Mouse (Mus musculus): ENCODE results near the gene Rassf6.

The Rassf6 gene

GRCm38 (mm10) chr5:90640286-90641217, at the start of gene Rassf6:
TSS of gene Rassf6 (minus strand) at chr5:90640657.
- DNase-seq (ENCODE audit: low spot score in 2 of 2) = no peak

GRCm38 (mm10) chr5:90689426-90690128, 49.1 kb upstream of the Rassf6 start:
- no peak for DNase-seq (ENCODE audit: low spot score in 2 of 2)

DNA sequence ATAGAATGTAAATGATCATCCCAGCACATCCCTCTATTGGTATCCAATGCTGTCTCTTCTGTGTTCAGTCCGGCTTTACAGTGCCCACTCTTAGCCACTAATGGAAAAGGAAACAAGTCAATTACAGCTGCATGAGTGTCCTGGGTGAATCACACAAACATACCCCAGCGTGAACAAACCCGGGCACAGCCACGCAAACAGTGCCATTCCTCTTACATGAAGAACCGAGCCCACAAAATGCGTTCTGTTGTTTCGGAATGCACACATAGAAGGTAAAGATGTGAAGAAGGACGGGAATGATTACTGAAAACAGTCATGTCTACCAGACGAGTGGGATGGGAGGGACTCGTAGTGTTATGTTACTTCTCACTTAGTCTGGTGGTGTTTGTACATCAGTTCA, 47.5 kb upstream of the Rassf6 start:
- DNase-seq (ENCODE audit: low spot score in 2 of 2) = no peak

- no peak for DNase-seq (ENCODE audit: low spot score in 2 of 2)
Measured at GRCm38 (mm10) chr5:90684994-90685393, 44.5 kb upstream of the Rassf6 start.

- DNase-seq (ENCODE audit: low spot score in 2 of 2) = no peak
Measured at GRCm38 (mm10) chr5:90681842-90682241, 41.4 kb upstream of the Rassf6 start.

- no peak for DNase-seq (ENCODE audit: low spot score in 2 of 2)
Measured at GRCm38 (mm10) chr5:90677560-90677959, 37.1 kb upstream of the Rassf6 start.

DNA sequence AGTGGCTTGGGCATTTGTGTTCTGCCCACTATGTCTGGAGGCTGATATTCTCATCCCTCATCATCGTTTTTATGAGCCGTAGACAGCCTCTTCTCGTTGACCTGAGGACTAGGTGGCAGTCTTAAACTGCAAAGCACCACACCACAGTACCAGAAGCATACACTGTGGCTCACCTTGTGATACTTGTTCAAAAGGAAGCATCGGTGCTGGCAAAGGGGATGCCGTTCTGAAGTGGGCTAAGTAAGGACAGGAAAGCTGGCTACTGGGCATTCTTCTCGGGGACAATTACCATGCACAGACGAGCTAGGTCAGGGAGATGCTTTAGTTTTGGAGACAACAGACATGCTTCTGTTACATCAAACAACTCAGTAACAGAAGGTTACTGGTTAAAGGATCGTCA, 21.4 kb upstream of the Rassf6 start:
- DNase-seq (ENCODE audit: low spot score in 2 of 2) = no peak

DNA sequence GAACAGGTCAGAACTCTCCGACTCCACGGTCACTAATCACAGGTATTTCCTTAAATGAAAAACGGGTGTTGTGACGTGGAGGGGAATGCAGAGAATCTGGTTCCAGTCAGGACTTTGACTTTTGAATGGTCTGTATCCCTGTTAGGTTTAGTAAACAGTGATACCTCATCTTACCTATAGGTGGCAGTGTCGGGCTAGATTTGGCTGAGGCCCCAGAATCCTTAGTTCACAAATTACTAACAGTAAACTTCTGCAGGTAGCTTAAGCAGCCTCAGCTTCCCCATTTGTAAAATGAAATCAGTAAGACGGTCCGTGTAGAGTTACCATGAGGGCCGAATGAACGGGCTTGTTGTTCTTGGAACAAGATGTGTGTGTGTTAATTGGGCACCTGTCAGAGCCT, 21.0 kb upstream of the Rassf6 start:
- DNase-seq (ENCODE audit: low spot score in 2 of 2) = peak; percentile 5 to 42

DNA sequence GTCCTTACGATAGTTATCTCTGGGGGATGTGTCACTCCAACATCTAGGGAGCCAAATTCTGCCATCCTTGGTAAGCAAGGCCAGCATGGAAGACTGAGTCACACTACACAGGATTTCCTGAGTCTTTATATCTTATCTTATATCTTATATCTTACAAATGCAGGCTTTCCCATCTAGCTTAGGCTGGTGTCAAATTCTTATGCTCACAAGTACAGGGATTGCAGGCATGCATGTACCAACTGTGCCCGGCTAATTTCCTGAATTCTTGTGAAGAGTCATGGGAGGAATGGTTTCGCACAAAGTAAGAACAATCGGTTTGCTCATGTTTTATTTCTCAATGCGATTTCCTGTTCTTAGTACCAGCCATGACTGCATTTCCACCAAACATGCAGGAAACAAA, 20.0 kb upstream of the Rassf6 start:
- no peak for DNase-seq (ENCODE audit: low spot score in 2 of 2)

- DNase-seq (ENCODE audit: low spot score in 2 of 2) = no peak
Measured at GRCm38 (mm10) chr5:90656681-90657080, 16.2 kb upstream of the Rassf6 start.

- no peak for DNase-seq (ENCODE audit: low spot score in 2 of 2)
Measured at GRCm38 (mm10) chr5:90655891-90656290, 15.4 kb upstream of the Rassf6 start.

GRCm38 (mm10) chr5:90654798-90655197, 14.3 kb upstream of the Rassf6 start:
- no peak for DNase-seq (ENCODE audit: low spot score in 2 of 2)

GRCm38 (mm10) chr5:90652724-90653123, 12.3 kb upstream of the Rassf6 start:
- DNase-seq (ENCODE audit: low spot score in 2 of 2) = peak in 1 of 2 experiments; percentile 35

DNA sequence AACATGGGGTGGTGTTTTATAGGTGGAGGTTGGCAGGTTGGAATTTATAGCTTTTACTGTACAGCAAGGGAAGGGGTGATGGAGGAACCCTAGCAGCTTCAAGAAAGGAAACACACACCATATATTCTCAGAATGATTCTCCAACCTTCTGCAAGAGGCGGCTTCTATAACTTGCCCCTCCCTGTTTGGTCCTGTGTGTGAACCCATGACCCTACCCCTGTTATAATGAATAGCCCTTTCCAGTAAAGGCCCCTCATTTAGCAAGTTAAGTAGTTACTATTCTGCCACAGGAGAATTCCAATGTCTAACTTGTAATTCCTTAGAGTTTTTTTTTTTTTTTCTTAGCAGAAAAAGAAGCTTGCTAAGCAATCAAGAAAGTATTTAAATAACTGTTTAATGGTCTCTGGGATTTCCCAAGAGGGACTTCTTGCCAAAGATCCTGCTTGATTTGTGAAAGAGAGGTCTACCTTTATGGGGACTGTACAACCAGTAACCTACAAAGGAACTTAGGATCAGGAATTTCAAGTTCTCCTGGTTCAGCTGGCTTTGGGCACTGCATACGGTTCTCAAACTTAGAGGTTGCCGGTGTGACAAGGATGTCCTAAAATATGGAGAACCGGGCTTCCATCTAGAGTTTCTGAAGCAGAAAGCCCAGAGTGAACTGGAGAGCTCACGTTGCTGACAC, 10.2 kb upstream of the Rassf6 start:
- DNase-seq (ENCODE audit: low spot score in 2 of 2) = no peak

DNA sequence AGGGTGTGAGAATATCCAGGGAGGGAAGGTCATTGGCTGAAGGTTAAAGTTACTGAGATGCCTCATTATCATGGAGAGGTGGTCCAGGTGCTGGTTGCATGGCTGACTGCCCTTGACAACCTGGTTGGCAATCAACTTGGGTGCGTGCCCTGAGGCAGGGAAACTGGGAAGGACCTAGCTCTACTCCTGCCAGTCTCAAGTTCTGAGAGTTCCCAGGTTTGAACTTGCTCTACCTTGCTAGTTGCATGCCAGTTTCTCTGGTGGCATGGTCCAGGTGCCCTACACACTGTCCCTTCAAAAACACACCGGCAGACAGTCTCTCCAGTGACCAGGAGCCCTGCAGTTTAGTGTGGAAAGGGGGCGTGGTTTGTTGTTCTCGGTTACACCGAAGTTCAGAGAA, 7.0 kb upstream of the Rassf6 start:
- DNase-seq (ENCODE audit: low spot score in 2 of 2) = no peak

DNA sequence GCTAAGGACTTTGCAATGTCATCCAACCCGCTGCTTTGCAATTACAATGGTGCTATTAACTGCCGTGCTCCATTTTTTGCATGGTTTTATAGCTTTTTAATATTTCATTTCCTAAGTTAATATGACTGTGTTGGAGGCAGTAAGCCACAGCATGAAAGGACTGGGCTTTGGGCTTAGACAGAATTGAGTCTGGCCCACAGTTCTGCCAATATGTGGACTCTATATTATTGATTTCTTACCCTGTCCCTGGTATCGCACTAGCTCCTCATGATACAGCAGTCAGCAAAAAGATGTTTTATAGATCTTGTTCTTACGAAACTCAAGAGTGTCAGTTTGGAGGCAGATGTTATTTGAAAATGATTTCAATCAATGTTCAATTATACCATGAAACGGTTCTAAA, 5.9 kb upstream of the Rassf6 start:
- DNase-seq (ENCODE audit: low spot score in 2 of 2) = no peak

- DNase-seq (ENCODE audit: low spot score in 2 of 2) = no peak
Measured at GRCm38 (mm10) chr5:90645579-90645978, 5.1 kb upstream of the Rassf6 start.

- DNase-seq (ENCODE audit: low spot score in 2 of 2) = no peak
Measured at GRCm38 (mm10) chr5:90641218-90641610, 757 bp upstream of the Rassf6 start.

- DNase-seq (ENCODE audit: low spot score in 2 of 2) = no peak
Measured at GRCm38 (mm10) chr5:90634885-90635284, 5.6 kb downstream of the Rassf6 start.

DNA sequence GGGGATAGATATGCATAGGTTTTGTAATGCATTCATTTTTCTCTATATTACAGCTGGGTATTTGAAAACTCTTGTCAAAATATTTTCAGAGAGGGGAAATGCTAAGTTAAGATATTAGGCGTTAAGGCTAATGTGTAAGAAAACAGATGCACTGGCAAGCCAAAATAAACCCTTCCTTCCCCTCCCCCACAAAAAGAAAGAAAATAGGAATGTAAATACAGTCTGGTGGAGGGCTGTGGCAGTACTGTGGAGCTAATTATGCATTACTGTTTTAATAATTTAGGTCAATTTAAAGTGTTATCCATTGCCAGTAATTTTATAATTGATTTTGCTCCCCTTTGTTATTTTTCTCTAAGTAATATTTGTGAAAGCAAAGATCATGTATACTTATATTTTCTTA, 11.9 kb downstream of the Rassf6 start:
- no peak for DNase-seq (ENCODE audit: low spot score in 2 of 2)

- no peak for DNase-seq (ENCODE audit: low spot score in 2 of 2)
Measured at GRCm38 (mm10) chr5:90628011-90628410, 12.4 kb downstream of the Rassf6 start.

- DNase-seq (ENCODE audit: low spot score in 2 of 2) = no peak
Measured at GRCm38 (mm10) chr5:90627423-90627822, 13.0 kb downstream of the Rassf6 start.

Data from natural killer cell, adult 2 months (primary cell).